Comparison of ENCODE assay signal across 8 mouse cellular contexts in genomic region chr11:96034596-96035052, GRCm38 (mm10). TPM values are rescaled to one million over a fixed set of nuclear protein-coding genes. Genes with fewer than 3 reads are reported as not detected.
A peak's percentile ranks its signal among the peaks of the same experiment; 100 is the strongest.
DNase-seq lines count a peak whose midpoint lies in the region; ATAC-seq and TF ChIP-seq lines count a peak whose summit lies in the region.

Gene Snf8 (plus strand): TSS chr11:96034885.

- peaks cover 23% of the 10 kb centered on the region for H3K4me1 ChIP-seq in hindbrain, embryonic 10.5 days (replicated peaks)
- peaks cover 7% of the 10 kb centered on the region for H3K4me1 ChIP-seq in lung, postnatal 0 days (ENCODE audit: insufficient read depth, low read depth, low read length)

- peak; percentile 93 for ATAC-seq in frontal cortex, adult (ENCODE audit: low TSS enrichment)
- ATAC-seq in lung, postnatal 0 days, result peak; percentile 94

- peak; percentile 90 for DNase-seq in MEL-GATA-1-ER (ENCODE audit: extremely low read depth, low read depth)
- peak; percentile 92 for DNase-seq in cerebellum, adult 8-10 months
- peak; percentile 96 for DNase-seq in hindbrain, embryonic 10.5 days (ENCODE audit: low spot score)
- peak; percentile 93 for DNase-seq in layer of hippocampus, adult 9-11 months
- peak; percentile 94 for DNase-seq in lung, postnatal 0 days (ENCODE audit: low spot score)
- peak; percentile 93 for DNase-seq in ovary, postnatal 14 days (ENCODE audit: low spot score)
- peak; percentile 96 for DNase-seq in thymus, postnatal 14 days

- no peaks in the 10 kb centered on the region for H3K9me3 ChIP-seq in hindbrain, embryonic 10.5 days
- no peaks in the 10 kb centered on the region for H3K9me3 ChIP-seq in lung, postnatal 0 days (ENCODE audit: low read length)

- WGBS in hindbrain, embryonic 10.5 days, result under 1% methylated on average over 29 of the region's 29 CpGs
- 1% methylated on average over 29 of the region's 29 CpGs for WGBS in lung, postnatal 0 days

- peak within 1 kb of the TSS; percentile 72 for H3K4me2 ChIP-seq in lung, postnatal 0 days (replicated peaks; ENCODE audit: low read depth, low read length)

- peak within 1 kb of the TSS; percentile 89 for H3K27ac ChIP-seq in hindbrain, embryonic 10.5 days
- H3K27ac ChIP-seq in lung, postnatal 0 days (ENCODE audit: low read length), result peak within 1 kb of the TSS; percentile 57; the same call in 1 of the 2 replicates

- TF ChIP-seq EP300 in lung, postnatal 0 days (IDR thresholded peaks at IDR 0.05), result peak; percentile 67

- H3K36me3 ChIP-seq in hindbrain, embryonic 10.5 days, result peaks cover 27% of the 10 kb centered on the region
- H3K36me3 ChIP-seq in lung, postnatal 0 days (ENCODE audit: insufficient read depth, low read length), result no peaks in the 10 kb centered on the region

- peak within 1 kb of the TSS; percentile 77 for H3K4me3 ChIP-seq in hindbrain, embryonic 10.5 days
- peak within 1 kb of the TSS; percentile 95 for H3K4me3 ChIP-seq in lung, postnatal 0 days (ENCODE audit: low read depth, low read length)

- no peaks in the 10 kb centered on the region for H3K27me3 ChIP-seq in hindbrain, embryonic 10.5 days (ENCODE audit: insufficient read depth, poor library complexity, severe bottlenecking)
- no peaks in the 10 kb centered on the region; the same call in 1 of the 2 replicates for H3K27me3 ChIP-seq in lung, postnatal 0 days (replicated peaks; ENCODE audit: insufficient read depth, low read length)

- TF ChIP-seq CTCF in lung, postnatal 0 days (IDR thresholded peaks at IDR 0.05), result no peak

- peak within 1 kb of the TSS; percentile 80 for H3K9ac ChIP-seq in lung, postnatal 0 days (replicated peaks; ENCODE audit: low read depth)

RNA-seq across cellular contexts. Expression of gene Snf8, which starts in this region (rescaled TPM):
- 118 and 126 TPM in 2 replicates for polyA plus RNA-seq in hindbrain, embryonic 10.5 days (2016; fragmentation: Nextera tagmentation; extraction: Ambion mirVana)
- polyA plus RNA-seq in lung, postnatal 0 days (2015; fragmentation: Nextera tagmentation; extraction: Ambion mirVana), result 72.9 and 77.9 TPM in 2 replicates

Comparison
In these comparisons a context has a peak if more than half of its experiments do, and no peak if none do; other contexts are left out.
1. Peak in every context shown above with its lines: DNase-seq, ATAC-seq, H3K4me3 ChIP-seq and H3K27ac ChIP-seq.